29 mouse cellular contexts compared by ENCODE assay signal in genomic region chr15:16746672-16747071, GRCm38 (mm10). TPM values are rescaled to one million over a fixed set of nuclear protein-coding genes. Genes with fewer than 3 reads are reported as not detected.
DNase-seq lines count a peak whose midpoint lies in the region; ATAC-seq and TF ChIP-seq lines count a peak whose summit lies in the region.
"Had no signal": no experiment of that assay in that cellular context is flagged by ENCODE, and none has a peak within 500 bp of the region (broad histone marks: within the 10 kb centered on the region; RNA-seq: fewer than 3 reads in every experiment).

No protein-coding gene starts in this region.

- no peak overlapping the region for H3K4me3 ChIP-seq in hindbrain, embryonic 14.5 days (replicated peaks; ENCODE audit: low read length)
- no peak overlapping the region for H3K4me3 ChIP-seq in hindbrain, postnatal 0 days (ENCODE audit: low read length)
- H3K4me3 ChIP-seq in midbrain, embryonic 14.5 days (replicated peaks; ENCODE audit: low read depth, low read length) = no peak overlapping the region
- H3K4me3 ChIP-seq in midbrain, postnatal 0 days (ENCODE audit: low read depth, low read length) = no peak overlapping the region
- H3K4me3 ChIP-seq: embryonic facial prominence, embryonic 13.5 days; embryonic facial prominence, embryonic 15.5 days; erythroblast, embryonic 14.5 days; forebrain, embryonic 10.5 days; forebrain, embryonic 12.5 days had no signal

- H3K36me3 ChIP-seq in hindbrain, embryonic 14.5 days (replicated peaks; ENCODE audit: control insufficient read depth, insufficient read depth) = no peaks in the 10 kb centered on the region
- no peaks in the 10 kb centered on the region for H3K36me3 ChIP-seq in hindbrain, postnatal 0 days (ENCODE audit: insufficient read depth, low read length)
- no peaks in the 10 kb centered on the region for H3K36me3 ChIP-seq in midbrain, embryonic 14.5 days (ENCODE audit: control insufficient read depth, insufficient read depth, low read length)
- no peaks in the 10 kb centered on the region for H3K36me3 ChIP-seq in midbrain, postnatal 0 days (ENCODE audit: insufficient read depth, low read length)
- H3K36me3 ChIP-seq: embryonic facial prominence, embryonic 13.5 days; embryonic facial prominence, embryonic 15.5 days; forebrain, embryonic 10.5 days; forebrain, embryonic 12.5 days had no signal

- H3K9ac ChIP-seq in hindbrain, embryonic 14.5 days = no peak overlapping the region
- H3K9ac ChIP-seq in hindbrain, postnatal 0 days (replicated peaks; ENCODE audit: low read length) = no peak overlapping the region
- no peak overlapping the region for H3K9ac ChIP-seq in midbrain, embryonic 14.5 days (replicated peaks; ENCODE audit: low read length)
- no peak overlapping the region for H3K9ac ChIP-seq in midbrain, postnatal 0 days (replicated peaks; ENCODE audit: low read length, poor library complexity, severe bottlenecking)
- H3K9ac ChIP-seq: embryonic facial prominence, embryonic 13.5 days; embryonic facial prominence, embryonic 15.5 days; forebrain, embryonic 12.5 days had no signal

- H3K4me2 ChIP-seq in hindbrain, embryonic 14.5 days (replicated peaks) = no peak overlapping the region
- no peak overlapping the region for H3K4me2 ChIP-seq in hindbrain, postnatal 0 days (ENCODE audit: low read depth, low read length)
- H3K4me2 ChIP-seq in midbrain, embryonic 14.5 days (ENCODE audit: low read length) = no peak overlapping the region
- H3K4me2 ChIP-seq in midbrain, postnatal 0 days (ENCODE audit: low read depth, low read length, poor library complexity, severe bottlenecking) = no peak overlapping the region
- H3K4me2 ChIP-seq: embryonic facial prominence, embryonic 13.5 days; embryonic facial prominence, embryonic 15.5 days; forebrain, embryonic 12.5 days had no signal

- no peak for TF ChIP-seq POLR2A in brain, embryonic 14.5 days (IDR thresholded peaks at IDR 0.05; ENCODE audit: borderline replicate concordance, extremely low read depth, insufficient read depth, insufficient read length, poor library complexity, severe bottlenecking)

- no peak overlapping the region for H3K27ac ChIP-seq in hindbrain, embryonic 14.5 days
- H3K27ac ChIP-seq in hindbrain, postnatal 0 days = no peak overlapping the region
- H3K27ac ChIP-seq in midbrain, embryonic 14.5 days (replicated peaks; ENCODE audit: low read depth, low read length) = no peak overlapping the region
- no peak overlapping the region for H3K27ac ChIP-seq in midbrain, postnatal 0 days (ENCODE audit: low read depth, low read length)
- H3K27ac ChIP-seq: embryonic facial prominence, embryonic 13.5 days; embryonic facial prominence, embryonic 15.5 days; forebrain, embryonic 10.5 days; forebrain, embryonic 12.5 days had no signal

- no peak for DNase-seq in hindbrain, embryonic 14.5 days (ENCODE audit: low spot score)
- DNase-seq in hindbrain, postnatal 0 days (ENCODE audit: low spot score) = no peak
- peak; percentile 21 for DNase-seq in midbrain, embryonic 14.5 days
- no peak for DNase-seq in midbrain, postnatal 0 days (ENCODE audit: low spot score)
- DNase-seq in brain, embryonic 14.5 days (ENCODE audit: low read depth) = peak; percentile 17
- DNase-seq in lung, postnatal 36 days = no peak
- DNase-seq: adrenal gland, adult 8-10 months; adrenal gland, postnatal 14 days; adrenal gland, postnatal 36 days; B cell, adult 2 months; cerebellum, adult 11 months; cerebellum, adult 18-20 months; cerebellum, adult 8-10 months; cerebellum, adult 9-11 months; cerebellum, postnatal 14 days; cerebellum, postnatal 36 days; embryo, embryonic 11 days had no signal

- H3K9me3 ChIP-seq in hindbrain, embryonic 14.5 days (ENCODE audit: control insufficient read depth, low read length) = no peaks in the 10 kb centered on the region
- no peaks in the 10 kb centered on the region for H3K9me3 ChIP-seq in hindbrain, postnatal 0 days (ENCODE audit: low read length)
- H3K9me3 ChIP-seq in midbrain, embryonic 14.5 days (ENCODE audit: control insufficient read depth, low read length) = no peaks in the 10 kb centered on the region
- H3K9me3 ChIP-seq in midbrain, postnatal 0 days (ENCODE audit: low read length) = no peaks in the 10 kb centered on the region
- H3K9me3 ChIP-seq: embryonic facial prominence, embryonic 13.5 days; embryonic facial prominence, embryonic 15.5 days; forebrain, embryonic 10.5 days; forebrain, embryonic 12.5 days had no signal

- peak; percentile 48; the same call in 1 of the 2 replicates for ATAC-seq in hindbrain, embryonic 14.5 days (ENCODE audit: low FRiP score)
- ATAC-seq in hindbrain, postnatal 0 days = no peak
- ATAC-seq in midbrain, embryonic 14.5 days (ENCODE audit: low FRiP score, low TSS enrichment) = no peak
- no peak for ATAC-seq in midbrain, postnatal 0 days (ENCODE audit: low FRiP score)
- ATAC-seq: activated CD4-positive, CD25-positive, alpha-beta regulatory T cell, adult 4 months; CD4-positive, CD25-positive, alpha-beta regulatory T cell, adult 4 months; forebrain, embryonic 14.5 days; forebrain, embryonic 16.5 days; Patski had no signal

- TF ChIP-seq CTCF in hindbrain, postnatal 0 days (IDR thresholded peaks at IDR 0.05; ENCODE audit: low read depth) = no peak
- no peak for TF ChIP-seq CTCF in midbrain, postnatal 0 days (IDR thresholded peaks at IDR 0.05)
- no peak for TF ChIP-seq CTCF in brain, embryonic 14.5 days (IDR thresholded peaks at IDR 0.05; ENCODE audit: borderline replicate concordance, extremely low read depth, insufficient read depth, insufficient read length)

- H3K27me3 ChIP-seq in hindbrain, embryonic 14.5 days (ENCODE audit: control insufficient read depth, insufficient read depth, low read length) = no peaks in the 10 kb centered on the region
- H3K27me3 ChIP-seq in hindbrain, postnatal 0 days (ENCODE audit: insufficient read depth, low read length) = no peaks in the 10 kb centered on the region
- H3K27me3 ChIP-seq in midbrain, embryonic 14.5 days (ENCODE audit: control insufficient read depth, insufficient read depth, low read length) = no peaks in the 10 kb centered on the region
- H3K27me3 ChIP-seq in midbrain, postnatal 0 days (ENCODE audit: insufficient read depth, low read length) = no peaks in the 10 kb centered on the region
- H3K27me3 ChIP-seq: CH12.LX; embryonic facial prominence, embryonic 13.5 days; embryonic facial prominence, embryonic 15.5 days; forebrain, embryonic 12.5 days had no signal

- no peaks in the 10 kb centered on the region for H3K4me1 ChIP-seq in hindbrain, embryonic 14.5 days (replicated peaks; ENCODE audit: control insufficient read depth, insufficient read depth, low read length)
- no peaks in the 10 kb centered on the region for H3K4me1 ChIP-seq in hindbrain, postnatal 0 days (ENCODE audit: insufficient read depth, low read length)
- no peaks in the 10 kb centered on the region for H3K4me1 ChIP-seq in midbrain, embryonic 14.5 days (ENCODE audit: control insufficient read depth, insufficient read depth, low read length)
- H3K4me1 ChIP-seq in midbrain, postnatal 0 days (ENCODE audit: insufficient read depth, low read length) = no peaks in the 10 kb centered on the region
- H3K4me1 ChIP-seq: embryonic facial prominence, embryonic 13.5 days; embryonic facial prominence, embryonic 15.5 days; forebrain, embryonic 10.5 days; forebrain, embryonic 12.5 days had no signal

- 79% methylated on average over 1 of the region's 1 CpGs for WGBS in hindbrain, embryonic 14.5 days
- 88% methylated on average over 1 of the region's 1 CpGs for WGBS in hindbrain, postnatal 0 days
- 90% methylated on average over 1 of the region's 1 CpGs for WGBS in midbrain, embryonic 14.5 days
- 87% methylated on average over 1 of the region's 1 CpGs for WGBS in midbrain, postnatal 0 days

RNA-seq across cellular contexts. Expression of gene Cdh9, which starts 18.1 kb away (rescaled TPM):
- polyA plus RNA-seq in hindbrain, embryonic 14.5 days (2014; fragmentation: Nextera tagmentation; extraction: Ambion mirVana) = 8.4 and 14.8 TPM in 2 replicates
- 10.5 and 12.9 TPM in 2 replicates for total RNA-seq in hindbrain, postnatal 0 days (2014; rRNA removed)
- 8.5 and 9.1 TPM in 2 replicates for polyA plus RNA-seq in hindbrain, postnatal 0 days (2015; fragmentation: Nextera tagmentation; extraction: Ambion mirVana)
- polyA plus RNA-seq in midbrain, embryonic 14.5 days (2014; fragmentation: Nextera tagmentation; extraction: Ambion mirVana) = 12.9 and 14.1 TPM in 2 replicates
- total RNA-seq in midbrain, postnatal 0 days (2014; rRNA removed) = 7.9 and 11.4 TPM in 2 replicates
- polyA plus RNA-seq in midbrain, postnatal 0 days (2015; fragmentation: Nextera tagmentation; extraction: Ambion mirVana) = 5.9 and 6.9 TPM in 2 replicates
- 3.5 and 6.3 TPM in 2 replicates for polyA plus RNA-seq in brain, embryonic 14.5 days (2012; rRNA removed)
- total RNA-seq: CH12.LX; common myeloid progenitor, adult 5-6 weeks had no signal
- polyA plus RNA-seq: activated CD4-positive, CD25-positive, alpha-beta regulatory T cell, adult 4 months; CD4-positive, CD25-positive, alpha-beta regulatory T cell, adult 4 months; erythroblast, embryonic 14.5 days; Patski had no signal

Comparison
In these comparisons a context has a peak if more than half of its experiments do, and no peak if none do; other contexts are left out.
1. DNase-seq: peak in midbrain, embryonic 14.5 days (single experiment) and brain, embryonic 14.5 days (single experiment); none in hindbrain, embryonic 14.5 days (single experiment), hindbrain, postnatal 0 days (single experiment), midbrain, postnatal 0 days (single experiment) and lung, postnatal 36 days (single experiment).